Comparison of ENCODE assay signal across 8 mouse cellular contexts in genomic region chr10:70099052-70099451, GRCm38 (mm10). TPM values are rescaled to one million over a fixed set of nuclear protein-coding genes. Genes with fewer than 3 reads are reported as not detected.
A peak's percentile ranks its signal among the peaks of the same experiment; 100 is the strongest.
DNase-seq lines count a peak whose midpoint lies in the region; ATAC-seq and TF ChIP-seq lines count a peak whose summit lies in the region.

No protein-coding gene starts in this region.

- peak overlapping the region; percentile 90 for H3K27ac ChIP-seq in layer of hippocampus, adult 2 months
- no peak overlapping the region for H3K27ac ChIP-seq in embryonic fibroblast, embryonic 13.5 days (ENCODE audit: insufficient read depth, low read length)
- peak overlapping the region; percentile 26; the same call in 1 of the 2 replicates for H3K27ac ChIP-seq in limb, embryonic 10.5 days
- H3K27ac ChIP-seq in neural tube, embryonic 14.5 days (ENCODE audit: low read depth, low read length), result peak overlapping the region; percentile 80

- H3K4me1 ChIP-seq in embryonic fibroblast, embryonic 13.5 days (ENCODE audit: control insufficient read depth, insufficient read depth, low read length), result peaks cover 5% of the 10 kb centered on the region
- H3K4me1 ChIP-seq in limb, embryonic 10.5 days, result peaks cover 43% of the 10 kb centered on the region
- peaks cover 15% of the 10 kb centered on the region for H3K4me1 ChIP-seq in neural tube, embryonic 14.5 days (ENCODE audit: control insufficient read depth, insufficient read depth, low read length)

- H3K9me3 ChIP-seq in limb, embryonic 10.5 days (replicated peaks), result no peaks in the 10 kb centered on the region
- H3K9me3 ChIP-seq in neural tube, embryonic 14.5 days (ENCODE audit: control insufficient read depth, low read length), result no peaks in the 10 kb centered on the region

- DNase-seq in layer of hippocampus, adult 2 months (ENCODE audit: low spot score in 2 of 2), result no peak
- DNase-seq in layer of hippocampus, adult 18-20 months (ENCODE audit: low spot score in 2 of 2), result no peak
- DNase-seq in limb, embryonic 10.5 days (ENCODE audit: low spot score), result peak; percentile 41
- no peak for DNase-seq in right cerebral cortex, postnatal 36 days (ENCODE audit: low spot score in 2 of 2)
- no peak for DNase-seq in spleen, adult 18-20 months
- DNase-seq in frontal cortex, postnatal 10 days (ENCODE audit: low spot score in 2 of 2), result no peak

- H3K4me3 ChIP-seq in layer of hippocampus, adult 2 months, result peak overlapping the region; percentile 96
- peak overlapping the region; percentile 97 for H3K4me3 ChIP-seq in embryonic fibroblast, embryonic 13.5 days (ENCODE audit: insufficient read depth, low read length)
- H3K4me3 ChIP-seq in limb, embryonic 10.5 days, result peak overlapping the region; percentile 97
- peak overlapping the region; percentile 88 for H3K4me3 ChIP-seq in neural tube, embryonic 14.5 days (ENCODE audit: low read depth, low read length)

- TF ChIP-seq CTCF in layer of hippocampus, adult 2 months (conservative IDR thresholded peaks at IDR 0.05), result no peak
- no peak for TF ChIP-seq CTCF in embryonic fibroblast, embryonic 13.5 days (IDR thresholded peaks at IDR 0.05; ENCODE audit: borderline replicate concordance, insufficient read depth, low read length)

- ATAC-seq in neural tube, embryonic 14.5 days (ENCODE audit: low read depth), result no peak

- no peaks in the 10 kb centered on the region for H3K27me3 ChIP-seq in limb, embryonic 10.5 days (ENCODE audit: low read depth, poor library complexity, severe bottlenecking)
- H3K27me3 ChIP-seq in neural tube, embryonic 14.5 days (ENCODE audit: control insufficient read depth, insufficient read depth, low read length), result no peaks in the 10 kb centered on the region

- 12% methylated on average over 8 of the region's 8 CpGs for WGBS in limb, embryonic 10.5 days
- WGBS in neural tube, embryonic 14.5 days, result 22% methylated on average over 8 of the region's 8 CpGs

- H3K4me2 ChIP-seq in neural tube, embryonic 14.5 days (ENCODE audit: low read depth, low read length), result peak overlapping the region; percentile 84

- no peak overlapping the region; the same call in 1 of the 2 replicates for H3K9ac ChIP-seq in neural tube, embryonic 14.5 days (replicated peaks; ENCODE audit: low read depth, low read length)

- TF ChIP-seq POLR2A in embryonic fibroblast, embryonic 13.5 days (IDR thresholded peaks at IDR 0.05; ENCODE audit: low read depth, low read length), result no peak

- H3K36me3 ChIP-seq in limb, embryonic 10.5 days, result peaks cover 37% of the 10 kb centered on the region
- H3K36me3 ChIP-seq in neural tube, embryonic 14.5 days (ENCODE audit: control insufficient read depth, insufficient read depth, low read length), result no peaks in the 10 kb centered on the region

RNA-seq across cellular contexts. Expression of gene Ccdc6, which starts 2.1 kb away (rescaled TPM):
- 10 to 100 TPM; 60.5 to 65.6 TPM for total RNA-seq in layer of hippocampus, adult 2 months (2021)
- 10 to 100 TPM; 72.0 to 73.6 TPM for total RNA-seq in layer of hippocampus, adult 18-20 months (2021)
- 68.8 and 74.6 TPM in 2 replicates for polyA plus RNA-seq in embryonic fibroblast, embryonic 13.5 days (2011; ENCODE audit: insufficient read length, low read depth, missing spikeins)
- polyA plus RNA-seq in limb, embryonic 10.5 days (2016; fragmentation: Nextera tagmentation; extraction: Ambion mirVana), result 15.6 and 15.8 TPM in 2 replicates
- 31.4 and 43.6 TPM in 2 replicates for polyA plus RNA-seq in neural tube, embryonic 14.5 days (2014; fragmentation: Nextera tagmentation; extraction: Ambion mirVana)
